Mouse (Mus musculus): ENCODE results near the gene H1f0.
A peak's percentile ranks its signal among the peaks of the same experiment; 100 is the strongest.

Gene H1f0

DNA sequence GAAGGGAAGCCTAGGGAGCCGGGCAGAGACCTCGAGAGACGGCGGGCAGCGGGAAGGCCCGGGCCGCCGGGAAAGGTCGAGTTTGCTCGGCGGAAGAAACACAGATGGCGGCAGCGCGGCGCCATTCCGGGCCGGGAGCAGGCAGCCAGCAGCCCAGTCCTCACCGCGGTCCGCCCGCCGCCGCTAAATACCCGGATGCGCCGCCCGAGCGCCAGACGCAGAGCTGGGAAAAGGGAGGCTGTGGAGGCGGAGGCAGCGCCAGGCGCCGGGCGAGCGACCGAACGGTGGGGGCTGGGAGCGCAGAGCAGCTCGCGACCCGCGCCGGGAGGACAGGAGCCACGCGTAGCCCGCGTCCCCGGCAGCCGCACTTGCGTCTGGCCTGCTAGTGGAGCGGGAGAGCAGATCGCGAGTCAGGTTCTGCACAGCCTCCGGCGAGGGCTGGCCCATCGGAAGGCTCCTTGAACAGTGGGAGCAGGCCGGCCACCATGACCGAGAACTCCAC lies at the start of gene H1f0:
Gene H1f0, plus strand, starts transcription at position 214 of the 502 bp plus-strand sequence.
- TF ChIP-seq GATA4 (IDR thresholded peaks at IDR 0.05; ENCODE audit: insufficient replicate concordance, low read length), result no peak

- peak; percentile 38; the same call in 1 of the 2 replicates for TF ChIP-seq GATA4 (IDR thresholded peaks at IDR 0.05; ENCODE audit: insufficient replicate concordance, low read length)
These were observed 49.4 kb upstream of the H1f0 start for GRCm38 (mm10) chr15:78978875-78979274.

DNA sequence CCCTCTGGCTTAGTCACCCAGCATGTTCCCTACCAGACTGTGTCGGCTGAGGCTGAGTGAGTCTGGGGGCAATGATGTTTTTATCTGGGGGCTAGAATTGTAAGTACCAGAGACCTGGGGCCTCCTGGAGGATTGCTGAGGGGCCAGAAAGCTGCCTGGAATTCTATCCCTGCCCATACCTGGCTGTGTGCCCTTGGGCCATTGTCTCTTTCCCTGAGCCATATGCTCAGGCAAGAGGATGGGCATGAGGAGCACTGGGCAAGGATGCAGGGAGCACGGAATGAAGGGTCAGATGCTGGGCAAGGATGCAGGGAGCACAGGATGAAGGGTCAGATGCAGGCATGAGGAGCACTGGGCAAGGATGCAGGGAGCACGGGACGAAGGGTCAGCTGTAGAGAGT lies 48.2 kb upstream of the H1f0 start:
- TF ChIP-seq GATA4 (IDR thresholded peaks at IDR 0.05; ENCODE audit: insufficient replicate concordance, low read length), result no peak

- TF ChIP-seq GATA4 (IDR thresholded peaks at IDR 0.05; ENCODE audit: insufficient replicate concordance, low read length), result no peak
These were observed 45.4 kb upstream of the H1f0 start for GRCm38 (mm10) chr15:78982658-78983435.

- peak; percentile 46 for TF ChIP-seq GATA4 (IDR thresholded peaks at IDR 0.05; ENCODE audit: insufficient replicate concordance, low read length)
These were observed 44.6 kb upstream of the H1f0 start for GRCm38 (mm10) chr15:78983436-78984285.

- TF ChIP-seq GATA4 (IDR thresholded peaks at IDR 0.05; ENCODE audit: insufficient replicate concordance, low read length), result no peak
These were observed 43.9 kb upstream of the H1f0 start for GRCm38 (mm10) chr15:78984286-78984778.

DNA sequence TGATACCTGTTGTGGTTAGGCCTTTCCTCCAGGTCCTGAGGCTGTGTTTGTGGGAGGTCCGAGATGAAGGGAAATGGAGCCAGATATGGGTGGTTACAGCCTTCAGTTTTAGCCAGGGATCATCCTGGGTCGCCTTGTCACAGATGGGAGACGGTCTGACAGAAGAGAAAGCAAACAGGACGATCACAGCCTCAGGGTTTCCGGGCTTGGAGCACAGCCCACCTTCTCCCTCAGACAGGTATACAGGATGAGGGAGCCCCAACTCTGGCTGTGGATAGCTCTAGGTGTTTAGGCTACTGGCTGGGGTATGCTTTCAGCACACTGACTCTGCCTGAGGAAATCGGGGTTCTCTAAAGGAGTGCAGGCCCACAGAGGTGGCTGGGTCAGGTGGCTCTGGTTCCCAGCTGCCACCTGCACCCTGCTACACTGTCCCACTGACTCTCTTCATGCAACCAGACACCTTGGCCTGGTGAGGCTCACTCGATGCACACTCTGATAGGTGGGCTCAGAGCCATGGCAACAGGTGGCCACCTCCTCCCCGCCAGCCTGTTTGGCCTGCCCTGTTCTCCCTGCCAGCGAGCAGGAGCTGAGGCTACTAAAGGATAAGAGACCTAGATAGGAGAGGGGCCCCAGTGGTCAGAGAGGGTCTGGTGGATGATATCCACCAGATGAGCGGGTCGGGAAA lies 41.6 kb upstream of the H1f0 start:
- no peak for TF ChIP-seq GATA4 (IDR thresholded peaks at IDR 0.05; ENCODE audit: insufficient replicate concordance, low read length)

- TF ChIP-seq GATA4 (IDR thresholded peaks at IDR 0.05; ENCODE audit: insufficient replicate concordance, low read length), result no peak
These were observed 39.7 kb upstream of the H1f0 start for GRCm38 (mm10) chr15:78988499-78988971.

DNA sequence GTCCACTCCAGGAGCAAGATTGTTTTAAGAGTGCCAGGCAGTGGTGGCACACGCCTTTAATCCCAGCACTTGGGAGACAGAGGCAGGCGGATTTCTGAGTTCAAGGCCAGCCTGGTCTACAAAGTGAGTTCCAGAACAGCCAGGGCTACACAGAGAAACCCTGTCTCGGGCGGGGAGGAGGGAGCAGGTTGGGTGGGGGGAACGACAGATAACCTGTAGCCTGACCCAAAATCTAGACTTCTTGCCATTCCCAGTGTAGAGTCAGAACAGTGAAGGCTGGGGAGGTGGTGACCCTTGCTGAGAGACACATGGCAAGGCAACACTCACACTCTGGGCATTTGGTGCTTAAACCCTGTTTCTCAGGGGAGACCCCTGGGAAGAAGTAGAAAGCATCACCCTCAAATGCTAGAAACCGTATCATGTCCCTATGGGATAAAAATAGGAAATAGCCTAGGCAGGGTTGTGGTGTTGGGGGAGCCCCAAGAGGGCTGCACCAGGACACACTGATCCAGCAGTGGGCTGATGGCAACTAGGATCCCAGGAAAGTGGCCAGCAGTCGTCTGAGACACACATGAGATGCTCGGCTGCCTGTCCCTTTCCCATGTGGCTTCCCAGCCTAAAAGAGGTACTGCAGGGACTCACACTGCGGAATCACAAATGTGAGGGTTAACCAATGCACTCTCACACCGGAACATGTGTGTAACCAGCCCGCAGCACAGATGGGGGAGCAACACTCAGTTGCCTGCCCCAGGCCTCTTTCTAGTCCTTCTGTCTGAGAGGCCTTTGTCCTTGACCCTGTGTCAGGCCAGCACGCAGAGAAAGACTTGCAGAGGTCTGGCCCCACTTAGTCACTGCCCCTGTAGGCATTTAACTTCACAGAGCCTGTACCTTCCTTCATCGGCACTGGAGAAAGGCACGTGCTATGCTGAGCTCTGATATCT lies 38.8 kb upstream of the H1f0 start:
- no peak for TF ChIP-seq GATA4 (IDR thresholded peaks at IDR 0.05; ENCODE audit: insufficient replicate concordance, low read length)

GRCm38 (mm10) chr15:78990093-78990463 lies 38.2 kb upstream of the H1f0 start:
- no peak for TF ChIP-seq GATA4 (IDR thresholded peaks at IDR 0.05; ENCODE audit: insufficient replicate concordance, low read length)

DNA sequence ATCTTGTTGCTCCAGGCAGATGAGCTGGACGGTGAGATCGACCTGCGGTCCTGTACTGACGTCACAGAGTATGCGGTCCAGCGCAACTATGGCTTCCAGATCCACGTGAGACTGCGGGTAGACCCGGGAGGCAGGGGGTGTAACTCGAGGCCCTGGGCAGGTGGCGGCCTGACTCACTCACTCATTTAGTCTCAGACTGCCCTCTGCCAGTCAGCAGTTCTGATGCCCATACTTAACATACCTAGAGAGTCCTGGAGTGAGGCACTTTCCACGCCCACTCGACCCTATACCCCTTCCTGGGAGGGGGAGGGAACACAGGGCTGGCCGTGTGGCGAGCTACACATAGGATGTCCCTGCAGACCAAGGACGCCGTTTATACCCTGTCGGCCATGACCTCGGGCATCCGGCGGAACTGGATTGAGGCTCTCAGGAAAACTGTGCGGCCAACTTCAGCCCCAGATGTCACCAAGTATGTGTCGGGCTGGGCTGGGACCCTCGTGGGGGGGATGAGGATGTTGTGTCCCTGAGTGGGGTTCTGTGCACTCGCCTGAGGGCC lies 37.2 kb upstream of the H1f0 start:
- no peak for TF ChIP-seq GATA4 (IDR thresholded peaks at IDR 0.05; ENCODE audit: insufficient replicate concordance, low read length)

DNA sequence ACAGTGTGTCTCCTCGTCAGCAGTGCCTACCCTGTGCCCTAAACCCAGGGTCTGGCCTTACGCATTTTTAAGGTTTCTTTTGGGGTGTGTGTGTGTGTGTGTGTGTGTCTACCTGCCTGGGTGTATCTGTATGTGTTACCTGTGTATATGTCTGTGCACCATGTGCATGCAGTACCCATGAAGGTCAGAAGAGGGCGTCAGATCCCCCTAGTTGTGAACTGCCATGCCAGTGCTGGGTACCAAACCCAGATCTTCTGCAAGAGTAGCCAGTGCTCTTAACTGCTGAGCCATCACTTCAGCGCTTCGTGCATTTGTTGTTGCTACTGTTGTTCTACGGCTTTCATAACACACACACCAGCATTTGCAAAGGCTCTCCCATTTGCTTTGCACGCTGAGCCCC lies 36.0 kb upstream of the H1f0 start:
- no peak for TF ChIP-seq GATA4 (IDR thresholded peaks at IDR 0.05; ENCODE audit: insufficient replicate concordance, low read length)

GRCm38 (mm10) chr15:78992925-78993324 lies 35.3 kb upstream of the H1f0 start:
- no peak for TF ChIP-seq GATA4 (IDR thresholded peaks at IDR 0.05; ENCODE audit: insufficient replicate concordance, low read length)

DNA sequence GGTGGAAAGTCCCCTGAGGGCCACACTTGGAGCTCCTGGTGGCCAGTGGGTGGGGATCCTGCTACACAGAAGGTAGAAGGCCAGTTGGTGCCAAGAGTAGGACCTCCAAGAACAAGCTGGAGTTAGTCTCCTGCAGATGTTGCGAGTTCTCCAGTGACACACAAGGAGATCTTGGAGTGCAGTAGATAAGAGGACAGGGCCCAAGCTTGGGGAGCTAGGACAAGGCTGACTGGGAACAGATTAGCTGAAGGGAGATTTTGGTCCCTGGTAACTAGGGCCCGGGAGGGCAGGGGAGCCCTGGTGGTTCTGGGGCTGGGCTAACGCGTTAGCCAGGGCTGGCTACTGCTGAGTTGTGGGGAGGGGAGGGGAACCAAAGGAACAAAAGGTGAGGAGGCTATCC lies 32.3 kb upstream of the H1f0 start:
- TF ChIP-seq GATA4 (IDR thresholded peaks at IDR 0.05; ENCODE audit: insufficient replicate concordance, low read length), result no peak
